Mouse (Mus musculus) thymus, adult 2 months (tissue): ENCODE data around the gene Hoxc4.

Source experiments
- CTCF ChIP-seq: fragments of 200-500 bp; IDR thresholded peaks from 2 replicates; pipeline ENCODE4 v1.5.1; 2012; ENCODE audit warnings: mild to moderate bottlenecking, control low read depth, low read length, moderate library complexity, borderline replicate concordance; ENCODE audit not compliant: control insufficient read depth, poor library complexity, insufficient read depth; ENCODE audit errors: extremely low read depth
- POLR2A ChIP-seq: fragments of 200-500 bp; IDR thresholded peaks from 2 replicates; pipeline ENCODE4 v1.6.1; 2012; ENCODE audit warnings: mild to moderate bottlenecking, low read length, control low read depth, moderate library complexity; ENCODE audit not compliant: control insufficient read depth, poor library complexity, insufficient read depth; ENCODE audit errors: extremely low read depth

- TF ChIP-seq CTCF (no peak), POLR2A (no peak)
Measured at GRCm38 (mm10) chr15:103021544-103021943, 2.8 kb downstream of the Hoxc4 start.
